Mouse (Mus musculus): ENCODE data around the gene Zfyve1. TPM values are rescaled to one million over a fixed set of nuclear protein-coding genes. Genes with fewer than 3 reads are reported as not detected.
A peak's percentile ranks its signal among the peaks of the same experiment; 100 is the strongest.

Gene Zfyve1
- polyA plus RNA-seq, 1 experiment from 2014 or later: 7.8 TPM

DNA sequence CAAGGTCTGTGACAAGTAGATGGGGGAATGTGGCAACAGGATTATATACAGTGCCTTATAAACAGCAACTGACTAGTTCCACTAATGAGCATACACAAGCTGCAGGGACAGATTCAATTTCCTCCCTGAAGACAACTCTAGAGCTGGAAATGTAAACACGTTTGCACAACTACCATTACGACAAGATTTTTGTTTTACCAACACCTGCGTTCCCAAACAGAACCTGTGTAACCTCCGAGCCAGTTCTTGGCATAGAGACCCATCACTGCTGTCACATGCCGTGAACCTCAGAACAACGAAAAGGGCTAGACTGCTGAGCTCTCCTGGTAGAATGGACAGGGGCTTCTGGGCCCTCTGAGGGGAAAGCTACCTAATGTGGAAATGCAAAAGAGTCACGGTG lies 53.0 kb downstream of the Zfyve1 start:
- Histone ChIP-seq H3K27ac (replicated peaks) (no peak overlapping the region), H3K4me2 (no peak overlapping the region), H3K27me3 (no peaks in the 10 kb centered on the region), H3K9me3 (replicated peaks) (no peaks in the 10 kb centered on the region), H3K36me3 (replicated peaks) (peaks cover 39% of the 10 kb centered on the region), H3K4me1 (replicated peaks) (no peaks in the 10 kb centered on the region), H3K4me3 (replicated peaks) (no peak overlapping the region), H3K9ac (no peak overlapping the region)
- no peak for ATAC-seq (ENCODE audit: insufficient read depth)
- WGBS (ENCODE audit: insufficient replicate concordance): 73% methylated on average over 7 of the region's 7 CpGs

DNA sequence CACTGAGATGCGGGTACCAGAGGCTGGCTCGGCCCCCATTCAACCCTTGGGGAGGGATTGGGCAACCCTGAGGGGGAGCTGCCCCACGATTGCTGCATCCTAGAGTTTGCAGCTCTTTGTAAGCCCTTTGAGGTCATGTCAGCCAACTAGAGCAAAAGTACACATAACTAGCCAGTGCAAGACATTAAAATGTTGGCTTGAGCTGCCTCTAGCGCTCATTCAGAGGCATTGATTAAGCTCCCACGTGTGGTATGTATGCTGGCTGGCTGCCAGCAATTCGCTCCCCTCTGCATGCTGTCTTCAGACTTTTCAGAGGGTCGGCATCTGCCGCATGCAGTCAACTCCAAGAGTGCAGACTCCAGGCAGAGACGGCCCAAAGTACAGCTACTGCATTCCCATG lies 61.0 kb downstream of the Zfyve1 start:
- Histone ChIP-seq H3K36me3 (replicated peaks) (peaks cover 18% of the 10 kb centered on the region), H3K4me2 (no peak overlapping the region), H3K27me3 (no peaks in the 10 kb centered on the region)

DNA sequence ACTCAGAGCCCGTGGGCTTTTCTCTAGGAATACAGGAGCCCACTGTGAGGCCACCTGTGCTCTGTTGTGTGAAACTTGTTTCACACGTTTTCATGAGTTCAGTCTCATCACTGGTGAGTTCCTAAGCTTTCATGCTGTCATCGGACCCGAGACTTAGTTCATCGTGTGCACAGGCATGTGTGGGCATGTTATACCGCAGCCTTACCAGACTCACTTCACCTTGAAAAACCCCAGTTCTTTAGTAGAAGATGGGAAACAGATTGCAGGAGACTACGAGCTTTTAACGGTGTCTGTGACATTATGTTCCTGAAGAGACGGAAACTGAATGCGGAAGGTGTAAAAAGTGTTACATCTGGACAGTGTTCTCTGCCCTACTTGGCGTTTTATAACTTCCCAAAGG lies 61.6 kb downstream of the Zfyve1 start:
- no peak overlapping the region for H3K4me3 ChIP-seq (replicated peaks)
- no peak overlapping the region for H3K4me2 ChIP-seq
- 76% methylated on average over 11 of the region's 11 CpGs for WGBS (ENCODE audit: insufficient replicate concordance)
- no peak overlapping the region for H3K27ac ChIP-seq (replicated peaks)
- H3K27me3 ChIP-seq: no peaks in the 10 kb centered on the region
- ATAC-seq (ENCODE audit: insufficient read depth): no peak
- no peaks in the 10 kb centered on the region for H3K9me3 ChIP-seq (replicated peaks)
- 0 out of 2 replicates have a peak, but pooled peaks cover 5% of the 10 kb centered on the region for H3K4me1 ChIP-seq (replicated peaks)
- H3K9ac ChIP-seq: no peak overlapping the region
- peaks cover 18% of the 10 kb centered on the region for H3K36me3 ChIP-seq (replicated peaks)

More for the DNA sequence above, 61.0 kb downstream of the Zfyve1 start:
- Histone ChIP-seq H3K9me3 (replicated peaks) (no peaks in the 10 kb centered on the region), H3K27ac (replicated peaks) (no peak overlapping the region), H3K4me1 (replicated peaks) (0 out of 2 replicates have a peak, but pooled peaks cover 5% of the 10 kb centered on the region), H3K4me3 (replicated peaks) (no peak overlapping the region), H3K9ac (no peak overlapping the region)
- 75% methylated on average over 9 of the region's 9 CpGs for WGBS (ENCODE audit: insufficient replicate concordance)
- ATAC-seq (ENCODE audit: insufficient read depth): no peak

DNA sequence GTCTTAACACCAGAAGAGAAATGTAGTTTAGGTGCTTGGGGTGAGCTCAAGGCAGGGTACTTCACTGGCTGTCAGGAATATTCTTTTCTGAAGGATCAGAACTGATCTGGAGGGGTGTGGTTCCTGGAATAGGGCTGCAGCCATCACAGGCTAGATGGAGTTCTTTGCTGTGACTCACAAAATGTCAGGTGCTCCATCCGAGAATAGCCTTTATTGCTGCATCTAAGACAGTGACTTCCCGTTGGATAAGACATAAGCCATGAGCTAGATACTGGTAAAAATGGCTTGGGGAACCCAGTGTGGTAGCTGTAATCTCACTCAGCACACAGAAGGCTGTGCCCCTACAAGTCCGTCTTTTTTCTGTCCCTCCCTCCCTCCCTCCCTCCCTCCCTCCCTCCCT lies 62.8 kb downstream of the Zfyve1 start:
- H3K4me2 ChIP-seq: no peak overlapping the region
- WGBS (ENCODE audit: insufficient replicate concordance): 44% methylated on average over 3 of the region's 3 CpGs
- H3K9me3 ChIP-seq (replicated peaks): no peaks in the 10 kb centered on the region
- peaks cover 11% of the 10 kb centered on the region for H3K36me3 ChIP-seq (replicated peaks)
- no peak overlapping the region for H3K9ac ChIP-seq
- no peak for ATAC-seq (ENCODE audit: insufficient read depth)
- H3K4me1 ChIP-seq (replicated peaks): 0 out of 2 replicates have a peak, but pooled peaks cover 5% of the 10 kb centered on the region
- no peak overlapping the region for H3K4me3 ChIP-seq (replicated peaks)
- H3K27ac ChIP-seq (replicated peaks): no peak overlapping the region
- no peaks in the 10 kb centered on the region for H3K27me3 ChIP-seq

DNA sequence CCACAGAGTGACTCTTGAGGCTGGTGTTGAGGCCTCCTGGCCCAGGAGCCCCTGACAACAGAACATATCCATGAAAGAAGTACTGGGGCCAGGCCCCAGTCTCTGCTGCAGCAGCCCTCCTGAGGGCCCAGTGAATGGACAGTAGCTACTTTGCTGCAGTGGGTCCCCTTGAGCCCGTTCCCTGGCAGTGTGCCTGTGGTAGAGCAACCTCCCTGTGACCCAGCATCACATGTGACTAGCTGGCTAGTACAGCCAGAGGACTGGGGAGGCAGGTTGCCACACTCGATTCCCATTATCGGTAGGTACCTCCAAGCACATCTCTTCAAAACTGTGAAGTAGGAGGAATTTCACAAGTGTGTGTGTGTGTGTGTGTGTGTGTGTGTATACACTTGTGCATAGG lies 64.1 kb downstream of the Zfyve1 start:
- Histone ChIP-seq H3K36me3 (replicated peaks) (peaks cover 4% of the 10 kb centered on the region), H3K9me3 (replicated peaks) (no peaks in the 10 kb centered on the region), H3K9ac (no peak overlapping the region), H3K27ac (replicated peaks) (no peak overlapping the region), H3K4me3 (replicated peaks) (no peak overlapping the region), H3K4me1 (replicated peaks) (0 out of 2 replicates have a peak, but pooled peaks cover 5% of the 10 kb centered on the region), H3K27me3 (no peaks in the 10 kb centered on the region), H3K4me2 (no peak overlapping the region)
- 86% methylated on average over 3 of the region's 3 CpGs for WGBS (ENCODE audit: insufficient replicate concordance)
- no peak for ATAC-seq (ENCODE audit: insufficient read depth)

DNA sequence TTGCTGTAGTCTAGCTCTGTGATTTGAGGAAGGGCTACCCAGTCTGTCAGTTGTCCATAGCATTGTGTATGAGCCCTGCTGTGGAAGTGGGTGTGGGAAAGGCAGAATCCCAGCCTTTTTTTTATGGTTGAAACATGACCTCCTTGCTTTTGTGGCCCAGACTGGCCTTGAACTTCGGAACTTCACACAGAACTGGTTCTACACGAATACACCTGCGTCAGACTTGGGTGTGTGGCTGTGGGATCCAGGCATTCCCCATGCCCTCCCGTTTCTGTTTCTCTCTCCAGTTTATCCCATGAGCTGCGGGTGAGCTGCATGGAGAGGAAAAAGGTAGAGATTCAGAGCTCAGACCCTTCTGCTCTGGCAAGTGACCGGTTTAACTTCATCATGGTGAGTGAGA lies 65.0 kb downstream of the Zfyve1 start:
- H3K9me3 ChIP-seq (replicated peaks): no peaks in the 10 kb centered on the region
- H3K4me1 ChIP-seq (replicated peaks): 0 out of 2 replicates have a peak, but pooled peaks cover 5% of the 10 kb centered on the region
- H3K27me3 ChIP-seq: no peaks in the 10 kb centered on the region
- H3K9ac ChIP-seq: no peak overlapping the region
- H3K36me3 ChIP-seq (replicated peaks): peaks cover 4% of the 10 kb centered on the region
- no peak overlapping the region for H3K4me3 ChIP-seq (replicated peaks)
- no peak overlapping the region for H3K4me2 ChIP-seq
- no peak overlapping the region for H3K27ac ChIP-seq (replicated peaks)
- ATAC-seq (ENCODE audit: insufficient read depth): no peak
- 76% methylated on average over 6 of the region's 6 CpGs for WGBS (ENCODE audit: insufficient replicate concordance)

DNA sequence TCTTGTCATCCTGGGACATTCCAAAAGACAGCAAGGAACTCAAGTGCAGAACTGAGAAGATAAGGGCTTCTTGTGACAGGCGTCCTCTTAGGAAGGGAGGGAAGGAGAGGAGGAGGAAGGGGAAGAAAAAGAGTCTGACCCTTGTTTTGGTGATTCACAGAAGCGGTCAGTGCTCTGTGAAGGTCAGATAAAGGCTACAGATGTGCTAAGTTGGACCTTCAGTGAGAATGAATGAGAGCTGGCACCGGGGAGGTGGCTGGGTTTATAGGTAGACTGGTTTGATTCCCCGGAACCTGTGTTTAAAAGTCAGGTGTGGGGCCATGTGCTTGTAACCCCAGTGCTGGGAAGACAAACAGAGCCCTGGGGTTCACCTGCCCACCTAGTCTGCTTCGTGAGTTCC lies 68.4 kb downstream of the Zfyve1 start:
- WGBS (ENCODE audit: insufficient replicate concordance): 76% methylated on average over 5 of the region's 5 CpGs
- no peak for ATAC-seq (ENCODE audit: insufficient read depth)
- H3K27me3 ChIP-seq: no peaks in the 10 kb centered on the region
- peaks cover 26% of the 10 kb centered on the region for H3K4me1 ChIP-seq (replicated peaks)
- no peak overlapping the region for H3K27ac ChIP-seq (replicated peaks)
- H3K9me3 ChIP-seq (replicated peaks): no peaks in the 10 kb centered on the region
- H3K4me3 ChIP-seq (replicated peaks): no peak overlapping the region
- no peak overlapping the region for H3K4me2 ChIP-seq
- peaks cover 4% of the 10 kb centered on the region; the same call in 1 of the 2 replicates for H3K36me3 ChIP-seq (replicated peaks)
- H3K9ac ChIP-seq: no peak overlapping the region

DNA sequence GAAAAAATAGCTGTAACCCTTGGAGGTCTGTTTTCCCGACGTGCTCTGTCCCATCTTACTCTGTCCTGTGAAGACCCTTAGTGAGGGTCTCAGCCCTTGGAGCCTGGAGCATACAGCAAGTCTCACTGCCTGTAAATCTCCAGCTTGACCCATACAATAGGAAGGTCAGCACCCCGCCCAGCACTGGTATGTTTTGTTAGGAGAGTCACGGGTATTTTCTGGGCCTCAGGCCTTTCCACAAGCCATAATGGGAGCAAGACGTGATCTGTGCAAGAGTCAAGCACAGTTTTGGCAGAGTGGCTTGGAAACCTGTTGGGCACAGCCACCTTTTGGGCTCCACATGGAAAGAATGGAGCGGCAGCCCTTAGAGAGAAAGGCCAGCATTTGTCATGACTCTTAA lies 69.2 kb downstream of the Zfyve1 start:
- ATAC-seq (ENCODE audit: insufficient read depth): no peak
- no peak overlapping the region for H3K4me3 ChIP-seq (replicated peaks)
- H3K4me2 ChIP-seq: no peak overlapping the region
- H3K27me3 ChIP-seq: no peaks in the 10 kb centered on the region
- H3K27ac ChIP-seq (replicated peaks): no peak overlapping the region
- H3K36me3 ChIP-seq (replicated peaks): peaks cover 4% of the 10 kb centered on the region; the same call in 1 of the 2 replicates
- no peak overlapping the region for H3K9ac ChIP-seq
- no peaks in the 10 kb centered on the region for H3K9me3 ChIP-seq (replicated peaks)
- WGBS (ENCODE audit: insufficient replicate concordance): 80% methylated on average over 6 of the region's 6 CpGs
- H3K4me1 ChIP-seq (replicated peaks): peaks cover 30% of the 10 kb centered on the region

DNA sequence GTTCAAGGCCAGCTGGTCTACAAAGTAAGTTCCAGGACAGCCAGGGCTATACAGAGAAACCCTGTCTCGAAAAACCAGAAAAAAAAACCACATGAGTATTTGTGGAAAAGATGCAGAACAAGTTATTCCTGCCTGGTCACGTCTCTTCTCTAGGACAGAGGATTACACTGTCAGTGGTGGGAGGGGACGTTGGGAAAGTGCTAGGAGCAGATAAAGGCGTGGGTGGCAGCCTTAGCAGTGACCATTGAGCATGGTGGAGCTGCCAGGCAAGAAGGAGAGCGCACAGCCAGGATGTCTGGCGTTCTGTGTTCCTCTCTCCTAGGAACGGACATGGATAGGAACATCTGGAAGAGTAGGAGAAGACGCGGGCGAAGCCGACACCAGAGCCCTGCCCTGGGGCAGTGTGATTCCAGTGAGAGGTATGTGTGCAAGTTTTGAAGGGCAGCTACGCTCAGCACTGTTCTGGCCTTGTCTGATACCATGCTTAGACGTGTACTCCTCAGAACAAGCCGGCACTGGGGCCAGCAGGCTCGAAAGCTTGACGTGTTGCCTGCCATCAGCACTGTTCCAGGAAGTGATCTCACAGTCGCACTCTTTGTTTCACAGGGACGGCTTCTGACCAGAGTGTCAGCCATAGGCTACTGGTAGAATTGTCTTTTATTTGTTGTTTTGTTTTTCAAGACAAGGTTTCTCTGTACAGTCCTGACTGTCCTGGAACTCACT lies 71.0 kb downstream of the Zfyve1 start:
- Histone ChIP-seq H3K27ac (replicated peaks) (no peak overlapping the region; the same call in 1 of the 2 replicates), H3K4me1 (replicated peaks) (peaks cover 37% of the 10 kb centered on the region), H3K4me3 (replicated peaks) (no peak overlapping the region), H3K27me3 (no peaks in the 10 kb centered on the region), H3K9me3 (replicated peaks) (no peaks in the 10 kb centered on the region), H3K4me2 (no peak overlapping the region), H3K36me3 (replicated peaks) (peaks cover 4% of the 10 kb centered on the region; the same call in 1 of the 2 replicates), H3K9ac (no peak overlapping the region)
- ATAC-seq (ENCODE audit: insufficient read depth): peak; percentile 65; the same call in 1 of the 2 replicates
- WGBS (ENCODE audit: insufficient replicate concordance): 60% methylated on average over 18 of the region's 18 CpGs

DNA sequence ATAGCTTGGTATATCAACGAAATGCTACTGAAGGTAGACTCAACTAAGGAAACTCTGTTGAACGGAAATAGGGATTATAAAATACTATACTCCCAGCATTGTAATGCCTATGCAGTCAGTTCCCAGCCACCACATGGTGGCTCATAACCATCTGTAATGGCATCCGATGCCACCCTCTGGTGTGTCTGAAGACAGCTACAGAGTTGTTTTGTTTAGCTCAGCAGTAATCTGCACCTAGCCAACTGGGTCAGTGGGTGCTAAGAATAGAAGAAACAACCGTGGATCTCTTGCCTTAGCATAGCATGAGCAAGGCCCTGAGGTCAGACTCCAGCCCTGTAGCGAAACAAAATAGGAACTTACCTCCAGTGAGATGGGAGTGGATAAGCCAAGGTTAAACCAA lies 72.7 kb downstream of the Zfyve1 start:
- no peak for ATAC-seq (ENCODE audit: insufficient read depth)
- H3K9me3 ChIP-seq (replicated peaks): no peaks in the 10 kb centered on the region
- no peaks in the 10 kb centered on the region for H3K27me3 ChIP-seq
- no peaks in the 10 kb centered on the region for H3K36me3 ChIP-seq (replicated peaks)
- H3K27ac ChIP-seq (replicated peaks): no peak overlapping the region
- no peak overlapping the region for H3K4me3 ChIP-seq (replicated peaks)
- 71% methylated on average over 5 of the region's 5 CpGs for WGBS (ENCODE audit: insufficient replicate concordance)
- H3K4me2 ChIP-seq: no peak overlapping the region
- no peak overlapping the region for H3K9ac ChIP-seq
- peaks cover 52% of the 10 kb centered on the region for H3K4me1 ChIP-seq (replicated peaks)

DNA sequence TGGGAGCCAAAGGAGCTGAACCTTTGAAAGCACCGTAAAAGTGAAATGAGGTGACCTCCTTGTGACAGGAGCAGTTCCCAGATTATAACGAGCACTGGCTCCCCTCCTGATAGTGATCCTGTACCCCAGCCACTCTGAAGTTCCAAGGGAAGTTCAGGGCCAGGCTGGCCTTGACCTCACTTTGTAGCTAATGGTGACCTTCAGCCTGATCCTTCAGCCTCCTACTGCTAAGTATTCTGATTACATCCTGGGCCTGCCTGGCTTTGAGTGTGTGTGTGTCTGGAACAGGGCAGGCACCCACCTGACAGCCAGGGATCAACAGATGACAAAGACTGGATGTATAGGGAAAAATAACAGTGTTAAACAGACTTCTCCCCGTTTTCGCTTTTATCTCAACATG lies 73.1 kb downstream of the Zfyve1 start:
- Histone ChIP-seq H3K4me3 (replicated peaks) (no peak overlapping the region), H3K27me3 (no peaks in the 10 kb centered on the region), H3K27ac (replicated peaks) (no peak overlapping the region), H3K4me2 (no peak overlapping the region), H3K9me3 (replicated peaks) (no peaks in the 10 kb centered on the region), H3K4me1 (replicated peaks) (peaks cover 52% of the 10 kb centered on the region), H3K36me3 (replicated peaks) (no peaks in the 10 kb centered on the region), H3K9ac (no peak overlapping the region)
- no peak for ATAC-seq (ENCODE audit: insufficient read depth)
- 72% methylated on average over 4 of the region's 4 CpGs for WGBS (ENCODE audit: insufficient replicate concordance)

DNA sequence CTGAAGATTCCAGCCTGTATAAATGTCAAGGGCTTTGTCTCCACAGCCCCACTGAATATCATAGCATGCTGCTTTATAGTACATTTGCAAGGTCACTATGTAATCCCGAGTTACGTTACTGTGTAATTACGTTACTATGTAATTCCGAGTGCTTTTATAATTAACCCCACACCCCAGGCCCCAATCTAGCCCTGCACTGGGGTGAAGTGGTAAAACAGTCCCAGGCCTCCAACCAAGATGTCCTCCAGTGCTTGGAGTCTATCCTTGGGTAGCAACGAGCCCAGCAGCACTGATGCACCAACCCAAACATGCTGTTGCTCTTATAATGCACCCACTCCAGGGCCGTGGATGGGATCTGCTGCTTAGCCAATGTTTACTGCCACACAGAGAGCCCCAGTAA lies 74.0 kb downstream of the Zfyve1 start:
- no peak overlapping the region for H3K27ac ChIP-seq (replicated peaks)
- H3K4me1 ChIP-seq (replicated peaks): peaks cover 52% of the 10 kb centered on the region

More for the DNA sequence above, 74.0 kb downstream of the Zfyve1 start:
- Histone ChIP-seq H3K27me3 (no peaks in the 10 kb centered on the region), H3K36me3 (replicated peaks) (no peaks in the 10 kb centered on the region), H3K9me3 (replicated peaks) (no peaks in the 10 kb centered on the region), H3K4me2 (no peak overlapping the region), H3K9ac (no peak overlapping the region), H3K4me3 (replicated peaks) (no peak overlapping the region)
- no peak for ATAC-seq (ENCODE audit: insufficient read depth)
- 83% methylated on average over 6 of the region's 6 CpGs for WGBS (ENCODE audit: insufficient replicate concordance)

All from liver, embryonic 15.5 days (tissue).